Mouse (Mus musculus): ENCODE measurements at regions not wholly inside any gene's neighbourhood (a gene's known extent, or its start where the extent isn't known, plus 50 kb on each side); places are given as distances from the start of the nearest gene placed in this dataset.

DNA sequence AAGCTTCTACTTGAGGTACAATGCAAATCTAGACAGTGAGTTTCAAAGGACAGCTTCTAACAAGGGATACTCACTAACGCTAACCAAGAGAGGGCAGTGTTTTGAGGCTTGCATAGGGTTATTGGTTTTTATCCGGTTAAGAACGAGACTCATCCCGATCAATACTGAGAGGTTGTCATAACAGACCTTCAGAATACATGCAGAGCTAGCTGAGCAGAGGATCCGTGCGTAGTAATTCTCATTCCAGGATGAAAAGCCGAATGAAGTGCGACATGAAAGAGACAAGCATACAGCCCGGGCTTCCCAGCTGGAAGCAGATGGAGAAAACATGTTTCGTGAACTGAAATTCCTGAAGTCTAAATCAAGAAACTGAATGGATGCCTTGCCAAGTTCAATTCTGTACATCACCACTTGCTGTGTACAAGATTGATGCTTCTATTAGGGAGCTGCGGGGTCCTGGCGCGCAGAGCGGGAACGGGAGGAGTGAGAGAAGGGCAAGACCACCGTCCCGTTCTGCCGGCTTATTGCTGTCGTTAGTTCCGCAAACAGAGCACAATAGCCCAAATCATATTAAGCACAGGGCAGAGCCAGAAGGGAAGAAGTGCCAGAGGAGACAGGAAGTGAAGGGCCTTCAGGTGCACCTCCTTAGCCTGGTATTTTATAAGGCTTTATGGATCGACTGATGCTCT lies 65.4 kb upstream of the Tes start:
- no peak for DNase-seq (ENCODE audit: low read depth, low spot score)

GRCm38 (mm10) chr6:16995495-16995936 lies 69.4 kb upstream of the Tes start:
- DNase-seq (ENCODE audit: low read depth, low spot score), result no peak

DNA sequence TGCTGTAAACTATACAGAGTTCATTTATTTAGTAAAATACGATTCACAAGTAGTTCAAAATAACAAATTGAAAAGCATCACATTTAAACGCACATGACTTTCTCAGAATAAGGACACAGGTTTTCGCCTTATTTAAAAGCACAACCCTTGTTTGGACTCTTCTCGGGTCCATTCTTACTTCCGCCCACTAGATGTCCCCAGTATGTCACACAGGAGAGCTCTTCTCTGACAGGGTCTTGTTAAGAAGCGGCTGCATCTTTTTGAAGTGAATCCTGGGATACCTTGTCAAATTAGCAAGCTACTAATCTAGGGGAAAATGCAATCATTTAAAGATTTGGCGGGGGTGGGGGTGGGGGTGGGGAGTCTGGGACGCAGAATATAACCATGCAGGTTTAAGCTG lies 70.2 kb upstream of the Tes start:
- peak; percentile 49 for DNase-seq (ENCODE audit: low read depth, low spot score)

DNA sequence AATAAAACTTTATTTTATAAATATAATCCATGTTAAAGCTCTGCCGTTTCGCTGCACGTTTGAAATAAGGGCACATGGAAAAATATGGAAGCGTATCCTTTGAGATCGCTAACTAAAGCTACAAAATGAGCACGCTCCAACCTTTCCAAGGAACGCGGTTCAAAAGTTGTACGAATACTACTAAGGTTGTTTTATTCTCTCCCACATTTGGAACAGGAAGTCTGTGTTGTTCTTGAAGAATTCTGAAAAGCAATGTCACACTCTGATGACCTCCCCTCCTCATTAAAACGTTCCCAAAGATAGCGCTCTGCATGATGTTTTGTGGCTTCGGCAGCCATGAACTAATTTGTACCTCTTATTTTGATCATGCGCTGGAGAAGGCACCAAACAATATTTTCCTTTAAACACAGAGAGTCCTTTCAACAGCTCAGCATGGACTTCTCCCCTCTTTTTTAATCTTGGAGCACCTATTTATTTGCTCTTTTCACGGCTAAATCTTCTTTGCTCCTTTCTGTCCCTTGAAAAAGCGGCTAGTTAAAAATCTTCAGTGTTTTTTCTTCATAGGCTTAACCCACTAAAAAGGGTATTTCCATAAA lies 72.9 kb upstream of the Tes start:
- DNase-seq (ENCODE audit: low read depth, low spot score), result no peak

DNA sequence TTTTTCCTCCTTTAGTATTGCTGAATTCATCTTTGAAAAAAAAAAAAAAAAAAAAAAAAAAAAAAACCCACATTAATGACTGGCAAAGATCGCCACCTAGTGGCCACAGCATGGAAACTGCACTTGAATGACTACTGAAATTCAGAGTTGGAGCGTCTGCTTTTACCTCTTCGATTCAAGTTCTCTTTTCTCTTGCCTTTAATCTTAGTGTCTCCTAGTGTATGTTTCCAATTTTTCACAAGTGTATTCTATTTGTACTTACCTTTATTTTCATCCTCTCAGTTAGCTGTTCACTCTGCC lies 79.9 kb upstream of the Tfec start:
- DNase-seq (ENCODE audit: low read depth, low spot score), result peak; percentile 51

GRCm38 (mm10) chr6:16977392-16978205 lies 79.4 kb upstream of the Tfec start:
- DNase-seq (ENCODE audit: low read depth, low spot score), result no peak

- peak; percentile 30 for DNase-seq (ENCODE audit: low read depth, low spot score)
These were observed 67.4 kb upstream of the Tfec start for GRCm38 (mm10) chr6:16965658-16966057.

DNA sequence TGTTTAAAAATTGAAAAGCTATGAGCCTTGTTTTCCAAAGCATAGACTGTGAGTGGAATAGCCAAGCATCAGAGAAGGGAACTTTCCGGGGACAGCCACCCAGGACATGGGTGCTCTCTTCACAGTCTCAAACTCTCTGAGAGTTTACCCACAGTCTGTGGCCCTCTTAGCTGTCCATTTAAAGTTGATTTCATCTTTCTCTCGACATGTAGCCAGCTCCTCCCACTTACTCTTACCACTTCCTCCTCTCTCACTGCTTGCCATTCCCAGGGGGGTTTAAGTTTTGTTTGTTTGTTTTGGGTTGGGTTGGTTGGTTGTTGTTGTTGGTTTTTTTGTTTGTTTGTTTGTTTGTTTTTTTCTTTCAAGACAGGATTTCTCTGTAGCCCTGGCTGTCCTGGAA lies 66.1 kb upstream of the Tfec start:
- DNase-seq (ENCODE audit: low read depth, low spot score), result no peak

DNA sequence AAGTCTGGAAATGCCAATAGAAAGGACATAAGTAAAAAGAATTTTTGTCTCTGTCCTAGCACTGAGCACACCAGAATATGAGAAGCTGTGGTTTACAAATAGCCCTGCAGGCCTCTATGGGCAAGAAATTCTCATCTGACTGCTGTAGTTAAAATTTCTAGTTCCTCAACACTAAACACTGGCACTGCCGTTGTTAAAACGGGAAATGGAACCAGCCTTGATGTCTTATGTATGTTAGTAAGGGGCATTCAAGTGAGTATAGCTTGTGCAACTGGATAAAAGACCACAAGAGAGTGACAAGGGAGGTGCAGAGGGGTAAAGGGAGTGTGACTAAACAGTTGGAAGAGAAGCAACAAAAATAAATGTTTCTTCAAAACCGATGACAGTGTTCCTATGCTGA lies 65.7 kb upstream of the Tfec start:
- DNase-seq (ENCODE audit: low read depth, low spot score), result peak; percentile 46

DNA sequence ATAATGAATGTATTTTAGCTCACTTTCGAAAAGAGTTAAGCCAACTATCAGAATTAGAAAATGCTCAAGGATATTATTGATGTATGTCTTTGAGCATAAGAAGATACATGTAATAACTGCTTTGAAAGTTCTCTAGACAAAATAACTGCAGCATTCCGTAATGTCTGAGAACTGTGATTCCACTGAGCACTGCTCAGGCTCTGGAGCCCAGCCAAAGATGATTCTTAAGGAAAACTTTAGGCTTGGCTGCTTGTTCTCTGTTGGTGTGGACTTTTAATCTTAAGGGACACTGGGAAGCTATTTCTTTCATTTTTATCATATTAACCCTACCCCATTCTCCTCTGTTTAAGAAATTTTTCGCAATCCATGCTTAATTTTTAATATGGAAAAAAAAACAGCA lies 59.9 kb upstream of the Tfec start:
- no peak for DNase-seq (ENCODE audit: low read depth, low spot score)

DNA sequence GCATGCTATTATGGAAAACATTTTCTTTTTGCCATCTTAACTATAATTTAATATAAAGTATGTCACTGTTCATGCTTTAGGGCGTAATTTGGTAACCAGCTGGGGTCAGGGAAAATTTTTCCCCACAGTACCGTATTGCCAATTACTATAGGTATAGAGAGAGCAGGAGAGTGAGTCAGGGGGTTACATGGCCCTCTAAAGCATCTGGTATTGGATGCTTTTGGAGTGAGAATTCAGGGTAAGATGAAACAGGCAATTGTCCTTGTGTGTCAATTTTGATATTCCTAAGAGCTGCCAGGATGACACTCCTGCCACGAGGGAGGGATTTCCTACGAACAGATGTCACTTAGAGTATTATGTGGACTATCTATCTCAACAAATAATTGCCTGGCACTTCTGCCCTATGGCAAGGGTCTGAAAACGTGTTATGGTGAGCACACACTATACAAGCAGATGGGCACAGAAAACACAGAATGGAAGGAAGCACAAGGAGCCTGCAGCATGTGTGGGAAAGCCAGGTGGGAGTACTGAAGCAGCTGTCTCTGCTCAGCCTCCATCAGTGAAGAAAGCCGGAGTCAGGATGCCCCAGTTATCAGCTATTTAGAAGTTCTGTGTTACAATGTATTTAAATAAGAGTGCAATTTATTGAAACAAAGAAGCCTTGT lies 58.7 kb upstream of the Tfec start:
- no peak for DNase-seq (ENCODE audit: low read depth, low spot score)
